Mouse (Mus musculus) embryonic facial prominence, embryonic 10.5 days (tissue): ENCODE data around the gene Pcdh11x. TPM values are rescaled to one million over a fixed set of nuclear protein-coding genes. Genes with fewer than 3 reads are reported as not detected.
"Not testable (repeated sequence)": the region's sequence is repeated elsewhere in the genome, so short reads cannot be mapped to it uniquely, and the experiment has no call there.

Experiments
- DNase-seq: peaks from one replicate; pipeline ENCODE4 v3.0.0-alpha.2; 2017; ENCODE audit warnings: low spot score
- H3K27ac ChIP-seq: fragments of 300-500 bp; sonication (generic); replicated peaks from 2 replicates; pipeline ENCODE4 v1.5.1; 2016; ENCODE audit warnings: mild to moderate bottlenecking
- H3K27me3 ChIP-seq: fragments of 300-500 bp; sonication (generic); replicated peaks from 2 replicates; pipeline ENCODE4 v1.6.1; 2016; ENCODE audit warnings: low read depth, mild to moderate bottlenecking; ENCODE audit not compliant: poor library complexity, severe bottlenecking
- H3K36me3 ChIP-seq: fragments of 300-500 bp; sonication (generic); replicated peaks from 2 replicates; pipeline ENCODE4 v1.6.1; 2016; ENCODE audit warnings: mild to moderate bottlenecking, moderate library complexity
- H3K4me1 ChIP-seq: fragments of 300-500 bp; sonication (generic); 2 replicates; pipeline ENCODE4 v1.6.1; 2016
- H3K4me3 ChIP-seq: fragments of 300-500 bp; sonication (generic); 2 replicates; pipeline ENCODE4 v1.5.1; 2016; ENCODE audit warnings: mild to moderate bottlenecking, moderate library complexity
- H3K9me3 ChIP-seq: fragments of 300-500 bp; sonication (generic); 2 replicates; pipeline ENCODE4 v1.6.1; 2016; ENCODE audit warnings: mild to moderate bottlenecking
- whole genome bisulfite sequencing: fragments of 180-500 bp; shearing (Covaris S2); methylation state at CpG from one replicate; pipeline ENCODE4 v1.1.7; 2016; 5-methylcytosine and 5-hydroxymethylcytosine counted together
- polyA plus RNA-seq: library from polyadenylated mRNA; unstranded; fragments of >200 nt; fragmentation: Nextera tagmentation; extraction: Ambion mirVana; gene quantifications from 2 replicates; pipeline ENCODE4 v1.2.1, GENCODE M21; 2016

Pcdh11x gene
- 3.2 and 5.4 TPM in 2 replicates for polyA plus RNA-seq

DNA sequence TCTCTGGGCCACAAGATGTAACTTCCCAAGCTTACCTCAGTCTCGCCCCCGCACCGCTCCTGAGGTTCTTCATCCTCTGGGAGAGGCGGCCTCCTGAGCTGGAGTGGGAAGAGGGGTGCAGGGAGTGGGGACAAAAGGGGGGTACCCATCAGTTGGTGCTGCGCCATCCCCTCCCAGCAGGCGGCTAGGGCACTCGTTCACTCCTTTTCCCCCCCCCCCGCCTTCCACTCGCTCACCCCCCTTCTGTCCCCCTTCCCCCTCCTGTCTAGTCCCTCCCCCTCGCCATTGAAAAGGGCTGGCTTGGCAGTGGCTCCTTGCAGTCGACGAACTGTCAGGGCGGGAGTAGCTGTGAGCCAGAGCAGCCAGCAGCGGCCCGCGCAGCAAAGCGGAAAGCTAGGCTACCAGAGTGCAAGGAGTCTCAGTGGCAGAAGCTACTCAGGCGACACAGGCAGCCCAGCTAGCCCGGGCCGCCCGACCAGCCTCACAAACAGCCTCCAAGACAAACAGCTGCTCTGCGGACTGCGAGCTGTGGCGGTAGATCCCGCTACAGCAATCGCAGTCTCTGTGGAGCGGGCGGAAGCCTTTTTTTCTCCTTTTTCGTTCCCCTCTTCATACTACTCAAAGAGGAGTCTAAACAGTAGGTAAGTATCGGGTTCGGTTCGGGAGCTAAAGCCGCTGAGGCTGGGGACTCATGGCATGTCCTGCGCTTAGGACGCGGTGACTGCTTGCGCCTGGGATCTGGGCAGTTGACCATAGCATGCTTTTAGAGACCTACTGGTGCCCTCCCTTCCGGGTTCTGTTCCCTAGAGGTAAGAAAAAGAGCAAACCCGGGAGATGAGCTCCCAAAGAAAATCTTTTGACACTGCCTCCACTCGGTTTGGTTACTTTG lies at the start of gene Pcdh11x:
Pcdh11x (plus strand) TSS at position 249 of the 889 bp plus-strand sequence.
- no peaks in the 10 kb centered on the region for H3K36me3 ChIP-seq
- DNase-seq: peak; percentile 71
- H3K4me1 ChIP-seq: 0 out of 2 replicates have a peak, but pooled peaks cover 3% of the 10 kb centered on the region
- peak within 1 kb of the TSS; percentile 35; the same call in 1 of the 2 replicates for H3K27ac ChIP-seq
- peak within 1 kb of the TSS; percentile 60 for H3K4me3 ChIP-seq
- 10% methylated on average over 37 of the region's 40 CpGs for WGBS
- H3K9me3 ChIP-seq: no peaks in the 10 kb centered on the region
- peaks cover 25% of the 10 kb centered on the region for H3K27me3 ChIP-seq

GRCm38 (mm10) chrX:120260089-120260488 lies 30.0 kb upstream of the Pcdh11x start:
- no peaks in the 10 kb centered on the region for H3K9me3 ChIP-seq
- no peak for DNase-seq
- H3K4me1 ChIP-seq: no peaks in the 10 kb centered on the region
- no peak overlapping the region for H3K27ac ChIP-seq
- no peaks in the 10 kb centered on the region for H3K27me3 ChIP-seq
- 83% methylated on average over 2 of the region's 2 CpGs for WGBS
- no peaks in the 10 kb centered on the region for H3K36me3 ChIP-seq
- H3K4me3 ChIP-seq: no peak overlapping the region

- H3K9me3 ChIP-seq: no peaks in the 10 kb centered on the region
- H3K4me1 ChIP-seq: 0 out of 2 replicates have a peak, but pooled peaks cover 3% of the 10 kb centered on the region
- H3K27ac ChIP-seq: no peak overlapping the region
- H3K36me3 ChIP-seq: no peaks in the 10 kb centered on the region
- DNase-seq: no peak
- peaks cover 9% of the 10 kb centered on the region for H3K27me3 ChIP-seq
- H3K4me3 ChIP-seq: no peak overlapping the region
Measured at GRCm38 (mm10) chrX:120285522-120285921, 4.5 kb upstream of the Pcdh11x start.

GRCm38 (mm10) chrX:120287502-120287901 lies 2.6 kb upstream of the Pcdh11x start:
- Histone ChIP-seq H3K9me3 (no peaks in the 10 kb centered on the region), H3K4me1 (0 out of 2 replicates have a peak, but pooled peaks cover 3% of the 10 kb centered on the region), H3K27ac (no peak overlapping the region), H3K36me3 (no peaks in the 10 kb centered on the region), H3K4me3 (no peak overlapping the region), H3K27me3 (peaks cover 21% of the 10 kb centered on the region)
- WGBS: 12% methylated on average over 1 of the region's 1 CpGs
- DNase-seq: no peak

DNA sequence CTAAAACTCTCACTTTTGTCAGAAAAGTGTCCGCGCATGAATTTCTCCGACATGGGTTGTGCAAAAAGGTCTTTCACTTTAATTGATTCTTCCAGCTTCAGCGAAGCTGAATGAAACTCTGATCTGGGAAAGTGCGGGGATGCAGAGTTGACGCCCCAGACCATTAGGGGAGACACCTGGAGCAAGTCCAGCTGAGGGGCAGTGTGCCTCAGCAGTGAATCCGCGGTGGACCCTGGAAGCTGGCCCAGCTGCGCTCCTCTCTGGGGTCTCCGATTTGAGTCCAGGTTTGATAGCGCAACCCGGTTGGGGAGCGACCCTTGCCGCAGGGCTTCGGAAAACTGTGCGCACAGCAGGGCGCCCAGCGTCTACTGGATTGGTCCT lies 831 bp downstream of the Pcdh11x start:
- H3K27me3 ChIP-seq: peaks cover 25% of the 10 kb centered on the region
- 11% methylated on average over 18 of the region's 18 CpGs for WGBS

DNA sequence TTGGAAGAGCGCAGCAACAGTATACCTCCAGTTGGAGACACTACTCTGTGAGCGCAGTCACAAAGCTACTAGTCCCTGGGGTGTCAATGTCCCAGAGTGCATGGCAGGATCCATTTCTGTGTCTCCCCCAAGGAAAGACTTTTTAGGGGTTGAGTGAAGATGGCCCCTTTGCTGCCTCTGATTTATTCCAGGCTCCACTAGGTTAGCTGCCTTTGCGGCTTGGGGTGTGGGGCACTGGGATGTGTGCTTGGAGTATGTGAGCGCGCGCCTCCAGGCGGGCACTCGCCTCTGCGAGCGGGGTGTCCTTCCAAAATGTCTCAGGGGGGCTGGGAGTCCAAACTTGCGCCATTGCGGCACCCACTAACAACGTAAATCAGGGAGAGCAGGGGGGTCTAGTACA lies 1.6 kb downstream of the Pcdh11x start:
- 16% methylated on average over 13 of the region's 13 CpGs for WGBS
- Histone ChIP-seq H3K9me3 (no peaks in the 10 kb centered on the region), H3K4me3 (peak overlapping the region; percentile 60), H3K27me3 (peaks cover 25% of the 10 kb centered on the region), H3K36me3 (no peaks in the 10 kb centered on the region), H3K4me1 (0 out of 2 replicates have a peak, but pooled peaks cover 3% of the 10 kb centered on the region), H3K27ac (no peak overlapping the region)
- DNase-seq: peak; percentile 31

More for the DNA sequence above, 831 bp downstream of the Pcdh11x start:
- no peak overlapping the region for H3K27ac ChIP-seq
- 0 out of 2 replicates have a peak, but pooled peaks cover 3% of the 10 kb centered on the region for H3K4me1 ChIP-seq
- peak overlapping the region; percentile 60 for H3K4me3 ChIP-seq
- peak; percentile 23 for DNase-seq
- no peaks in the 10 kb centered on the region for H3K9me3 ChIP-seq
- H3K36me3 ChIP-seq: no peaks in the 10 kb centered on the region

- WGBS: 7% methylated on average over 45 of the region's 46 CpGs
- peak; percentile 82 for DNase-seq
- Histone ChIP-seq H3K27me3 (peaks cover 25% of the 10 kb centered on the region), H3K9me3 (no peaks in the 10 kb centered on the region), H3K27ac (peak overlapping the region; percentile 74), H3K4me1 (0 out of 2 replicates have a peak, but pooled peaks cover 3% of the 10 kb centered on the region), H3K36me3 (no peaks in the 10 kb centered on the region), H3K4me3 (peak overlapping the region; percentile 60)
Measured at GRCm38 (mm10) chrX:120292832-120293750, 3.0 kb downstream of the Pcdh11x start.

GRCm38 (mm10) chrX:120301469-120302175 lies 11.6 kb downstream of the Pcdh11x start:
- H3K9me3 ChIP-seq: no peaks in the 10 kb centered on the region
- no peak for DNase-seq
- no peak overlapping the region for H3K4me3 ChIP-seq
- H3K36me3 ChIP-seq: no peaks in the 10 kb centered on the region
- H3K27ac ChIP-seq: no peak overlapping the region
- 80% methylated on average over 2 of the region's 2 CpGs for WGBS
- no peaks in the 10 kb centered on the region for H3K27me3 ChIP-seq
- no peaks in the 10 kb centered on the region for H3K4me1 ChIP-seq

GRCm38 (mm10) chrX:120312995-120313394 lies 22.9 kb downstream of the Pcdh11x start, which contains the start of gene H2afb3:
Gene H2afb3 (minus strand): TSS chrX:120313095.
- 93% methylated on average over 10 of the region's 10 CpGs for WGBS
- H3K36me3 ChIP-seq, DNase-seq, H3K27me3 ChIP-seq, H3K9me3 ChIP-seq, H3K4me1 ChIP-seq, H3K27ac ChIP-seq, H3K4me3 ChIP-seq: not testable (repeated sequence)

GRCm38 (mm10) chrX:120466225-120466624 lies 176.2 kb downstream of the Pcdh11x start:
- H3K9me3 ChIP-seq: no peaks in the 10 kb centered on the region
- H3K27me3 ChIP-seq: no peaks in the 10 kb centered on the region
- no peak overlapping the region for H3K27ac ChIP-seq
- H3K36me3 ChIP-seq: no peaks in the 10 kb centered on the region
- H3K4me3 ChIP-seq: no peak overlapping the region
- H3K4me1 ChIP-seq: no peaks in the 10 kb centered on the region
- WGBS: 83% methylated on average over 1 of the region's 1 CpGs
- no peak for DNase-seq

GRCm38 (mm10) chrX:120486428-120486827 lies 196.4 kb downstream of the Pcdh11x start:
- H3K27ac ChIP-seq: no peak overlapping the region
- H3K4me1 ChIP-seq: no peaks in the 10 kb centered on the region
- DNase-seq: no peak
- H3K36me3 ChIP-seq: no peaks in the 10 kb centered on the region
- H3K27me3 ChIP-seq: no peaks in the 10 kb centered on the region
- H3K9me3 ChIP-seq: no peaks in the 10 kb centered on the region
- H3K4me3 ChIP-seq: no peak overlapping the region

GRCm38 (mm10) chrX:120524986-120525385 lies 234.9 kb downstream of the Pcdh11x start:
- H3K27ac ChIP-seq: no peak overlapping the region
- no peaks in the 10 kb centered on the region for H3K9me3 ChIP-seq
- no peak overlapping the region for H3K4me3 ChIP-seq
- H3K27me3 ChIP-seq: no peaks in the 10 kb centered on the region
- 90% methylated on average over 3 of the region's 3 CpGs for WGBS
- no peak for DNase-seq
- no peaks in the 10 kb centered on the region for H3K36me3 ChIP-seq
- no peaks in the 10 kb centered on the region for H3K4me1 ChIP-seq
